Mouse (Mus musculus) heart, embryonic 14.5 days (tissue): ENCODE results near the gene Fmnl3. TPM values are rescaled to one million over a fixed set of nuclear protein-coding genes. Genes with fewer than 3 reads are reported as not detected.

Experiments
- ATAC-seq: fragments of 200-750 bp; cut with Nextera tagmentation; 2 replicates; pipeline ENCODE4 v1.8.0; 2017; ENCODE audit warnings: low read depth, moderate TSS enrichment; ENCODE audit not compliant: insufficient number of reproducible peaks, insufficient read depth, low FRiP score
- H3K27ac ChIP-seq, 2 experiments: fragments of 200-500 bp in 1 of 2; fragments of 300-500 bp in 1 of 2; sonication (generic) in 1 of 2; replicated peaks in 1 of 2; 2 replicates each; pipeline ENCODE4 v1.5.1; 2012 to 2014; ENCODE audit warnings: low read depth in 2 of 2, low read length in 2 of 2, control low read depth in 1 of 2, mild to moderate bottlenecking in 1 of 2, mixed read lengths in 1 of 2; ENCODE audit not compliant: control insufficient read depth in 1 of 2, insufficient read depth in 1 of 2
- H3K27me3 ChIP-seq: fragments of 300-500 bp; sonication (generic); 2 replicates; pipeline ENCODE4 v1.6.1; 2014; ENCODE audit warnings: mild to moderate bottlenecking, low read length, control low read depth; ENCODE audit not compliant: control insufficient read depth, insufficient read depth
- H3K36me3 ChIP-seq: fragments of 300-500 bp; sonication (generic); 2 replicates; pipeline ENCODE4 v1.6.1; 2014; ENCODE audit warnings: mild to moderate bottlenecking, control low read depth, low read length, mixed read lengths; ENCODE audit not compliant: control insufficient read depth, insufficient read depth
- H3K4me1 ChIP-seq, 2 experiments: fragments of 200-500 bp in 1 of 2; fragments of 300-500 bp in 1 of 2; sonication (generic) in 1 of 2; 2 replicates each; pipeline ENCODE4 v1.6.1; 2012 to 2014; ENCODE audit warnings: low read length in 2 of 2, control low read depth in 1 of 2, mixed read lengths in 1 of 2; ENCODE audit not compliant: control insufficient read depth in 2 of 2, insufficient read depth in 2 of 2
- H3K4me2 ChIP-seq: fragments of 300-500 bp; sonication (generic); 2 replicates; pipeline ENCODE4 v1.6.1; 2014; ENCODE audit warnings: mild to moderate bottlenecking, low read length
- H3K4me3 ChIP-seq, 2 experiments: fragments of 200-500 bp in 1 of 2; fragments of 300-500 bp in 1 of 2; sonication (generic) in 1 of 2; 2 replicates each; pipeline ENCODE4 v1.5.1; 2012 to 2014; ENCODE audit warnings: low read length in 2 of 2, mild to moderate bottlenecking in 2 of 2, control low read depth in 1 of 2, low read depth in 1 of 2, moderate library complexity in 1 of 2; ENCODE audit not compliant: control insufficient read depth in 1 of 2, insufficient read depth in 1 of 2
- H3K9ac ChIP-seq: fragments of 300-500 bp; sonication (generic); 2 replicates; pipeline ENCODE4 v1.6.1; 2014; ENCODE audit warnings: mild to moderate bottlenecking, low read length
- H3K9me3 ChIP-seq: fragments of 300-500 bp; sonication (generic); 2 replicates; pipeline ENCODE4 v1.6.1; 2016; ENCODE audit warnings: low read length, control low read depth; ENCODE audit not compliant: control insufficient read depth
- WGBS: fragments of 180-500 bp; shearing (Covaris S2); extraction: QIAGEN DNeasy Blood & Tissue Kit; methylation state at CpG from one replicate; pipeline ENCODE4 v1.1.7; 2014; 5-methylcytosine and 5-hydroxymethylcytosine counted together
- polyA plus RNA-seq: library from polyadenylated mRNA; unstranded; fragments of >200 nt; fragmentation: Nextera tagmentation; extraction: Ambion mirVana; gene quantifications from 2 replicates; pipeline ENCODE4 v1.2.1, GENCODE M21; 2014

The Fmnl3 gene
- polyA plus RNA-seq, 1 experiment from 2014 or later: 14.4 TPM

DNA sequence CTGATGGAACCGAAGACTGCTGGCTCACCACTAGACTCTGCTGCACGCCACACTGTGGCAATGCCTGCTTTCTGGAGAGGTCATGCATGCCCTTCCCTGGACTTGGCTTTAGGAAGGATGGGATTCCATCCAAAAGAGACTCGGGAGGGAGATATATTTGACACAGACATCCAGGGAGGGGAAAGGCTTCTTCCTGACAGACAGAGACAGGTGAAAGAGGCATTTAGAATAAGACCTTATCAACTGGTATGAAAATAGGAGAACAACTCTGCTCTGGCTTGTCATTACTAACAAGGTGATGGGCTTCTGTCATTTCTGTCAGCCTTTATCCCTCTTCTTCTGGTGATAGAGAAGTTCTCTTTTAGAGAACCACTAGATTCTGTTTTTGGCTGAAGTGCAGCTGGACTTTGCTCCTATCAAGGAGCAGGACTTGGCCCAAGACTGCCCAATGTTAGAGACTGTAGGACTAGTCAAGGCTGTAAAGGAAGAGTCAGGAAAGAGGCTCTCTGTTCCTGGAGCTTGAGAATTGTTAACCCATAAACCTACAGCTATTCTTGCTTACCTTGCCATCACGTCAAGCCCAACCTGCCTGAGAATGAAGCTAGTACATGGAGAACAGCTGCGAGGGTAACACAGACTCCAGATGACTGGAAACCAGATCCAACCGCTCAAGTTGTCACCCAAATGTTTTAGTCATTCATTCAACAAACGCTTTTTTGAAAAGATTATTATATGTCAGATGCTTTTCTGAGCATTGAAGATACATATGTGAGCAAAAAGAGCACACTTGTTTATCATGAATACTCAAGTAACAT is 1.5 kb upstream of the Fmnl3 start:
- H3K4me3 ChIP-seq: no peak overlapping the region
- H3K4me2 ChIP-seq: no peak overlapping the region
- no peaks in the 10 kb centered on the region for H3K9me3 ChIP-seq
- no peaks in the 10 kb centered on the region; the same call in 1 of the 2 replicates for H3K27me3 ChIP-seq
- H3K4me1 ChIP-seq: peaks cover 5 to 16% of the 10 kb centered on the region in 2 experiments
- no peak overlapping the region for H3K9ac ChIP-seq
- no peak for ATAC-seq
- 77% methylated on average over 7 of the region's 7 CpGs for WGBS
- H3K27ac ChIP-seq: no peak overlapping the region
- no peaks in the 10 kb centered on the region for H3K36me3 ChIP-seq

DNA sequence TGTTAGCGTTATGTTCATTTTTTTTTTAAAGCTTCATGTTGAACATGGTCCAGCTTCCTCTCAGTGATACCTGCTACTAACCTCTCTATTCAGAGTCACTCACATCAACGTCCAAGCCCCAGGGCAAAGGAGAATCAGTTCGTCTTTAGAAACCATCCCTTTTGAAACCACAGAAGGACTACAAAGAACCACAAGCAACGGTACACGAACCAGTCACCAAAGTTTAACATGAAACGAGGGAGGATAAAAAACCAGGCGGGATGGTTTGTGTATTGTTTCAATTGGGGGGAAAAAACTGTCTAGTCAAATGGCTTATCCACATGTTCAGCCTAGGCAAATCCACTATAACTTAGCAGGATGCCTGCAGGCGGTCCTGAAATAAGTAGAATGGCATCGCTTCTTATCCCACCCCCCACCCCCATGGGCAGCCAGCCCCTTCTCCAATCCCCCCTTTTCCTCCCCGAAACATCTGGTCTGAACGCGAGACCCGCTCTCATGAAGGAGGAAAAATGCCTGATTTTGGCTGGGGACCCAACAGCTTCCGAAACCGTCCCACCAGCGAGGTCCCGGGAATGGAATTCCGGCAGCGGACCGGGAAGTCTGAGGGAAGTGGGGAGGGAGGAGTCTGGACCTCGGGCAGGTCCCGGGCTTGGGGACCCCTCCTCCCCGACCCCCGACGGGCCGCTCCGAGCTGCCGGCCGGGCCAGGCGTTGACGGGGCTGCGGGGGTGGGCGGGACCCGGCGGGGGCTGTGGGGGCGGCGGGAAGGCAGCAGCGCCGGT is 701 bp downstream of the Fmnl3 start:
- ATAC-seq: peak; percentile 57
- H3K9me3 ChIP-seq: no peaks in the 10 kb centered on the region
- H3K4me2 ChIP-seq: peak overlapping the region; percentile 77
- H3K4me3 ChIP-seq: peak overlapping the region; percentile 61 to 77
- no peaks in the 10 kb centered on the region; the same call in 1 of the 2 replicates for H3K27me3 ChIP-seq
- 2% methylated on average over 38 of the region's 39 CpGs for WGBS
- H3K4me1 ChIP-seq: peaks cover 7 to 22% of the 10 kb centered on the region in 2 experiments
- H3K9ac ChIP-seq: peak overlapping the region; percentile 87
- H3K36me3 ChIP-seq: no peaks in the 10 kb centered on the region
- H3K27ac ChIP-seq: peak overlapping the region; percentile 53 to 86; a peak in 3 of 4 replicates

DNA sequence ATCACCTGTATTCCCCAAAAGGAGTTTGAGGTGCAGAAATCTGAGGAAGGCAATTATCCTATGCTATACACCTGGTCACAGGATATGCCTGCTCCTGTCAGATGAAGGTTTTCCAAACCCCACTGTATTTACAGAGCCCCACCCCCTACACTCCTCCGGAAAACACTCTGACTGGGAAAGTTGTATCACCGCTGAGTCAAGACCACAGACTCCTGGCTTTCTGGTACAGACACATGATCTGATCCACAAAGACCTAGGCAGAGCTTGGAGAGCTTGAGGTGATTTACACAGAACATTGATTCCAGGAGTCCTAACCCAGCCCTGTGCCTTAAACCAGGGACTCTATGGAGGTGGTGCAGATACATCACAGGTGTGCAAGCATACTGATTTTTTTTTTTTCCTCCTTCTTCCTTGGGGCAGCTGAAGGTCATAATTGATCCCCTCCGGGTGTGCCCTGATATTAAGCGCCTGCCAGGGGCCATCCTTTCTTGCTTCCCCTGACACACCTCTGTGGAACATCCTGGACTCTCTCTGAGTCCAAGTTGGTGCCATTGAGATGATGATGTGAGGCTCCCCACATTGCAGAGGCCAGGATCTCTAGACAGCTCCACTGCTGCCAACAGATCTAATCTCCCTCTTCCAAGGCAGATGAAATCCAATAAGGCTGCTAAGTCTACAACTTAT is 1.6 kb downstream of the Fmnl3 start:
- H3K4me2 ChIP-seq: peak overlapping the region; percentile 77
- H3K4me1 ChIP-seq: peaks cover 11 to 31% of the 10 kb centered on the region in 2 experiments
- H3K27ac ChIP-seq: no peak overlapping the region
- WGBS: 46% methylated on average over 4 of the region's 4 CpGs
- H3K9me3 ChIP-seq: no peaks in the 10 kb centered on the region
- no peaks in the 10 kb centered on the region; the same call in 1 of the 2 replicates for H3K27me3 ChIP-seq
- no peak for ATAC-seq
- peak overlapping the region; percentile 87 for H3K9ac ChIP-seq
- H3K36me3 ChIP-seq: no peaks in the 10 kb centered on the region
- H3K4me3 ChIP-seq: peak overlapping the region; percentile 25 to 77

DNA sequence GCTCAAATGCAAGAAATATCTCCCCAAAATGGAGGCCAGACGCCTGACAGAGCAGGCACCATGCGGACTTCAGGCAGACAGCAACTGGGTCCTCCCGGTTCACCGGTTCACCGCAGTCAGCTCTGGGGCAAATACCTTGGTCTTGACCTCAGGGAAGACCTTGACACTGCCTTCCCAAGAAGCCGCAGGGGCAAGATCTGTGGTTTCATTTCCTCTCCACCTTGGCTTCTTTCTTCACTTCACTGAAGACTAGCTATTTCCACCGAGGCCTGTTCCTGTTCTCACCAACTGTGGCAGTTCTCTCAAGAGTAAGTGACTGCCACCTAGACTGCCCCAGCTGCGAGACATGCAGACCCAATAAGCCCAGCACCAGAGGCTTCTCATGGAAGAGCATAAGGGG is 5.4 kb downstream of the Fmnl3 start:
- WGBS: 64% methylated on average over 8 of the region's 8 CpGs
- peak overlapping the region; percentile 33 to 67; a peak in 2 of 4 replicates for H3K27ac ChIP-seq
- H3K27me3 ChIP-seq: no peaks in the 10 kb centered on the region
- H3K4me3 ChIP-seq: no peak overlapping the region
- no peak overlapping the region for H3K9ac ChIP-seq
- peaks cover 11 to 32% of the 10 kb centered on the region in 2 experiments for H3K4me1 ChIP-seq
- no peak for ATAC-seq
- H3K4me2 ChIP-seq: peak overlapping the region; percentile 11; the same call in 1 of the 2 replicates
- no peaks in the 10 kb centered on the region for H3K9me3 ChIP-seq
- H3K36me3 ChIP-seq: no peaks in the 10 kb centered on the region

DNA sequence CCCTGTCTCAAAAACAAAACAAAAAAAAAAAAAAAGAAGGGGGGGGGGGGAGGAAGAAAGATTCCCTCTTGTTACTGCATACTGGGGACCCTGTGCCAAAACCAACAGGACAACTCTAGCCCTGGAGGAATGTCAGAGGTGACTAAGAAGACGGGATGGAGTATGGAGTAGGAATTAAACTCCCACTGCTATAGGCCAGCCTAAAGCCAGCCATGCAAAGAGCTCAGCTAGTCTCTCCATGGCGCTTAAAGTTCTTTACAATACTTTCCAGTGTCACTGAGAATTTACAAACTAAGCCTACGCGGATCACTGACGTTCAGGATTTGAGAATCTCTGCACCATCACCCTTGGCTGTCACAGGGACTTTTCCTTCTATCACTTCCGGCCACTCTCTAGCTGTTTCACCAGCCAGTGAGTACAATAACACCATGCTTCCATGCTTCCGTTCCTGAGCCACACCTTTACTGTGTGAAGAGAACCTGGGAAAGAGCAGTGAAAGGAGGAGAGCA is 6.2 kb downstream of the Fmnl3 start:
- H3K27me3 ChIP-seq: no peaks in the 10 kb centered on the region
- H3K4me2 ChIP-seq: peak overlapping the region; percentile 11; the same call in 1 of the 2 replicates
- peak overlapping the region; percentile 33 to 67; a peak in 3 of 4 replicates for H3K27ac ChIP-seq
- H3K4me1 ChIP-seq: peaks cover 13 to 30% of the 10 kb centered on the region in 2 experiments
- no peak overlapping the region for H3K4me3 ChIP-seq
- H3K9ac ChIP-seq: no peak overlapping the region
- no peak for ATAC-seq
- H3K9me3 ChIP-seq: no peaks in the 10 kb centered on the region
- 61% methylated on average over 7 of the region's 7 CpGs for WGBS
- no peaks in the 10 kb centered on the region for H3K36me3 ChIP-seq

DNA sequence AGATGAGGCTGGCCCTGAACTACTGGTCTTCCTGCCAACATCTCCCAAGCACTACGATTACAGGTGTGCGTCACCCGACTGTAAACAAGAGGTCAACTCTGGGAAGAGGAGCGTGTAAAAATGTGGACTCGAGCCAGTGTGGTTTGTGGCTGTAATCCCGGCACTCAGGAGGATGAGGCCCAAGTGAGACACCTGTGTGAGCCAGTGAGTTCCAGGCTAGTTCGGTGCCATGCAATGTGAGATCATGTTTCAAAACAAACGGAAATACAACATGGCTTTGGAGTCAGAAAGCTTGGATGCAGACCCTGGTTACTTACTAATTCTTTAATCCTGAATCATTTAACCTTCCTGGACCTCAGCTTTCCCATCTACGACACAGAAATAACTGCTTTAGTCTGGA is 11.3 kb downstream of the Fmnl3 start:
- Histone ChIP-seq H3K9ac (no peak overlapping the region), H3K27me3 (no peaks in the 10 kb centered on the region), H3K9me3 (no peaks in the 10 kb centered on the region), H3K36me3 (0 out of 2 replicates have a peak, but pooled peaks cover 3% of the 10 kb centered on the region), H3K4me3 (no peak overlapping the region), H3K4me2 (no peak overlapping the region), H3K27ac (no peak overlapping the region), H3K4me1 (peaks cover 21 to 44% of the 10 kb centered on the region in 2 experiments)
- ATAC-seq: no peak
- 82% methylated on average over 9 of the region's 9 CpGs for WGBS

DNA sequence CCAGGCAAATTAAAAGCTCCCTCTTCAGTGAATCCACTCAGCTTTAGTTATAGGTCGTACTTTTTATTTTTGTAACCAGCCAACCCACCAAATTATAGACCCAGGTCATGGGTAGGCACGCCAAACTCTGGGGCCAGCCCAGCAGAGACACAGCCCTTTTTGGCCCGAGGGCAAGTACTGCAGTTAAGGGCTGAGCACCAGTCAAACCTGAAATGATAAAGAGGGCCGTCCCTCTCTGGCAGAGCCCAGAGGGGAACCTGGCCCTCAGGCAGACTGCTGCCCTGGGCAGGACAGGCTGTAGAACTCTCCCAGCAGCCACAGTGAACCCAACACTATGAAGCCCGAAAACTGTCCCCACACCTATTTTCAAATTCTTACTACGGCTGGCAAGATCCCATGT is 13.8 kb downstream of the Fmnl3 start:
- ATAC-seq: no peak
- peak overlapping the region; percentile 42 to 75; a peak in 3 of 4 replicates for H3K27ac ChIP-seq
- no peaks in the 10 kb centered on the region for H3K9me3 ChIP-seq

More for the DNA sequence above, 13.8 kb downstream of the Fmnl3 start:
- H3K9ac ChIP-seq: peak overlapping the region; percentile 38
- 0 out of 2 replicates have a peak, but pooled peaks cover 3% of the 10 kb centered on the region for H3K36me3 ChIP-seq
- H3K4me3 ChIP-seq: no peak overlapping the region
- no peak overlapping the region for H3K4me2 ChIP-seq
- no peaks in the 10 kb centered on the region for H3K27me3 ChIP-seq
- peaks cover 26 to 56% of the 10 kb centered on the region in 2 experiments for H3K4me1 ChIP-seq
- WGBS: 36% methylated on average over 6 of the region's 6 CpGs
